Mouse (Mus musculus): ENCODE results near the gene Cpa4. TPM values are rescaled to one million over a fixed set of nuclear protein-coding genes. Genes with fewer than 3 reads are reported as not detected.

Gene Cpa4
- total and polyA plus RNA-seq, 3 experiments: not detected

DNA sequence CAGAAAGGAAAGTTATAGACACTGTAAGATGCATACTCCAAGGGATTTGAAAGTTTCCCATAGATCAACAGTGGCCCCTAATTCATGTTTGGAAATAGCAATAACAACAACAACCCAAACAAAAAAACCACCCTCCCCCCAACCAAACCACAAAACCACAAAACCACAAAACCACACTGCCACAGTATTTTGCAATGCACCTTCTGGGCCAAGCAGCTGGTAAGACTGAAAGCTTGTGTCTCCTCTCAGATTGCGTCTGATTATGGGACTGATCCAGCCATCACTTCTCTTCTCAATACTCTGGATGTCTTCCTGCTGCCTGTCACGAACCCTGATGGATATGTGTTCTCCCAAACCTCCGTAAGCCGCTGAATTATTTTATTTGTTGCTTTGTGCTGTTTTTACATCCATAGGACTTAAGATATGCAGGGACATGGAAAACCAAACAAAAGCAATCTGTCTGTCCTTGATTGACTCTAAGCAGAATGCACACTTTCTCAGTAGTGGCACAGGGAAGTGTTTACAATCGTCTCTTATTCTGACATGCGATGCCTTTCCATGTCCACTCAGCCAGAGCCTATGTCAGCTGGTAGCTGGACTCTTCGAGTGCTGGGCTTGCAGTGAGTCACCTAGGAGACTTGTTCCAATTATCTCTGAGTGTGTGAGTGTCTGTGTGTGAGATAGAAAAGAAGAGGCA is 17.5 kb upstream of the Cpa4 start:
- no peaks in the 10 kb centered on the region for H3K79me2 ChIP-seq (replicated peaks; ENCODE audit: control insufficient read depth, extremely low read depth, insufficient read depth, poor library complexity, severe bottlenecking)
- no peaks in the 10 kb centered on the region for H3K9me3 ChIP-seq (replicated peaks; ENCODE audit: low read length)
- H3K27ac ChIP-seq (ENCODE audit: insufficient read depth, low read depth): no peak overlapping the region
- H3K27me3 ChIP-seq (replicated peaks): no peaks in the 10 kb centered on the region
- TF ChIP-seq MXI1 (IDR thresholded peaks at IDR 0.05; ENCODE audit: low read depth, low read length) (no peak), ETS1 (conservative IDR thresholded peaks at IDR 0.05; ENCODE audit: low read depth, low read length) (no peak), EP300 (IDR thresholded peaks at IDR 0.05; ENCODE audit: low read length) (no peak)
- dilution Hi-C loops (cut with MboI; ENCODE audit: extremely low pct_ligation_motif_present, extremely low pct_unique_long_range_greater_than_20kb, low sequenced_read_pairs) (no loop called here), in situ Hi-C loops (cut with MboI; ENCODE audit: low pct_ligation_motif_present, low pct_unique_long_range_greater_than_20kb, low sequenced_read_pairs) (no loop called here)
- no peak overlapping the region for H3K9ac ChIP-seq (ENCODE audit: insufficient read depth, low read depth)
- DNase-seq (ENCODE audit: extremely low read depth): no peak
- H3K4me1 ChIP-seq (ENCODE audit: control insufficient read depth in 1 of 2, insufficient read depth in 2 of 2): peaks cover 2 to 3% of the 10 kb centered on the region in 2 experiments; a peak in 2 of 4 replicates
- H3K4me2 ChIP-seq (ENCODE audit: insufficient read depth, low read depth, poor library complexity, severe bottlenecking): no peak overlapping the region
- no peaks in the 10 kb centered on the region for H3K36me3 ChIP-seq (replicated peaks in 1 of 2; ENCODE audit: control insufficient read depth in 1 of 2, insufficient read depth in 1 of 2, low read length in 1 of 2)
- no peak overlapping the region for H3K4me3 ChIP-seq (replicated peaks in 1 of 3; ENCODE audit: low read depth in 2 of 3, low read length in 2 of 3, poor library complexity in 1 of 3)

GRCm38 (mm10) chr6:30551193-30551515 is 17.0 kb upstream of the Cpa4 start:
- Histone ChIP-seq H3K27me3 (replicated peaks) (no peaks in the 10 kb centered on the region), H3K4me3 (replicated peaks in 1 of 3; ENCODE audit: low read depth in 2 of 3, low read length in 2 of 3, poor library complexity in 1 of 3) (no peak overlapping the region), H3K9ac (ENCODE audit: insufficient read depth, low read depth) (no peak overlapping the region), H3K9me3 (replicated peaks; ENCODE audit: low read length) (no peaks in the 10 kb centered on the region), H3K4me2 (ENCODE audit: insufficient read depth, low read depth, poor library complexity, severe bottlenecking) (no peak overlapping the region), H3K4me1 (ENCODE audit: control insufficient read depth in 1 of 2, insufficient read depth in 2 of 2) (peaks cover 2 to 3% of the 10 kb centered on the region in 2 experiments; a peak in 2 of 4 replicates), H3K27ac (ENCODE audit: insufficient read depth, low read depth) (no peak overlapping the region), H3K36me3 (replicated peaks in 1 of 2; ENCODE audit: control insufficient read depth in 1 of 2, insufficient read depth in 1 of 2, low read length in 1 of 2) (no peaks in the 10 kb centered on the region), H3K79me2 (replicated peaks; ENCODE audit: control insufficient read depth, extremely low read depth, insufficient read depth, poor library complexity, severe bottlenecking) (no peaks in the 10 kb centered on the region)
- dilution Hi-C loops (cut with MboI; ENCODE audit: extremely low pct_ligation_motif_present, extremely low pct_unique_long_range_greater_than_20kb, low sequenced_read_pairs): no loop called here
- TF ChIP-seq SMC3 (IDR thresholded peaks at IDR 0.05; ENCODE audit: low read depth, low read length): no peak
- TF ChIP-seq IRF4 (IDR thresholded peaks at IDR 0.05; ENCODE audit: low read depth, low read length): no peak
- no peak for TF ChIP-seq NRF1 (IDR thresholded peaks at IDR 0.05; ENCODE audit: low read depth, low read length)
- TF ChIP-seq MXI1 (IDR thresholded peaks at IDR 0.05; ENCODE audit: low read depth, low read length): no peak
- no peak for TF ChIP-seq E2F4 (IDR thresholded peaks at IDR 0.05; ENCODE audit: insufficient replicate concordance, low read depth, low read length)
- TF ChIP-seq ZKSCAN1 (IDR thresholded peaks at IDR 0.05; ENCODE audit: borderline replicate concordance, low read depth, low read length): no peak
- no peak for TF ChIP-seq GABPA (IDR thresholded peaks at IDR 0.05; ENCODE audit: insufficient replicate concordance, low read depth, low read length)
- TF ChIP-seq MAZ (IDR thresholded peaks at IDR 0.05; ENCODE audit: low read depth, low read length): no peak
- no peak for TF ChIP-seq HCFC1 (IDR thresholded peaks at IDR 0.05; ENCODE audit: low read depth, low read length)
- TF ChIP-seq NELFE (IDR thresholded peaks at IDR 0.05; ENCODE audit: low read depth, low read length): no peak
- no peak for TF ChIP-seq USF1 (IDR thresholded peaks at IDR 0.05; ENCODE audit: low read depth, low read length)
- TF ChIP-seq ZNF384 (IDR thresholded peaks at IDR 0.05; ENCODE audit: low read depth, low read length): no peak
- TF ChIP-seq RCOR1 (conservative IDR thresholded peaks at IDR 0.05; ENCODE audit: low read depth, low read length): no peak
- TF ChIP-seq MEF2A (IDR thresholded peaks at IDR 0.05; ENCODE audit: borderline replicate concordance, low read depth, low read length): no peak
- no peak for DNase-seq (ENCODE audit: extremely low read depth)
- in situ Hi-C loops (cut with MboI; ENCODE audit: low pct_ligation_motif_present, low pct_unique_long_range_greater_than_20kb, low sequenced_read_pairs): no loop called here
